Mouse (Mus musculus) ES-Bruce4 (cell line): ENCODE measurements around the gene Dpep3.

ENCODE experiments used
- EP300 ChIP-seq: IDR thresholded peaks from 2 replicates; pipeline ENCODE4 v1.6.1; 2011; ENCODE audit warnings: low read depth, low read length; ENCODE audit not compliant: insufficient read depth
- POLR2A ChIP-seq: IDR thresholded peaks from one replicate; pipeline ENCODE4 v1.8.1; 2011; ENCODE audit warnings: low read length; ENCODE audit not compliant: insufficient read depth

DNA sequence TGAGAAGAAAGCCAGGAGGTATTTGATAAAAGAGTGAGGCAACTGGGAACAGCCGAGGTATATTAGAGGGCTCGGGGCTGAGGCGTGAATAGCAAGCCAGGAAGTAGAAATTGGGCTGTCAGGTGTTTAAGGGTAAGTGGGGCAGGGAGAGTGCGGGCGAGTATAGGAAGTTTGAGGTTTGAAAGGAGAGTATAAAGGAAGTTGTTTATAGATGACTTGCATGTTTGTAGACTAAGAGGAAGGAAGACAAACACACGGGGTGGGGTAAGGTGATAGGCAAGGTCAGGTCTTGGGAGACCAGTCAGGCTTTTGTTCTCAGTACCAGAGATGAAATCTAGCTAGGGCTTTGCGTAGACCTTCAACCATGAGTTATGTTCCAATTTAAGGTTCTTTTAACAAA lies 37.9 kb upstream of the Dpep3 start:
- TF ChIP-seq POLR2A (no peak), EP300 (no peak)
